Mouse (Mus musculus): ENCODE data around the gene Atp13a3. TPM values are rescaled to one million over a fixed set of nuclear protein-coding genes. Genes with fewer than 3 reads are reported as not detected.

The Atp13a3 gene
- polyA plus RNA-seq, 1 experiment from 2014 or later: 13.0 TPM

- no peak for ATAC-seq (ENCODE audit: low read depth)
- H3K27me3 ChIP-seq (ENCODE audit: control insufficient read depth, insufficient read depth, low read length): no peaks in the 10 kb centered on the region
- no peaks in the 10 kb centered on the region; the same call in 1 of the 2 replicates for H3K4me1 ChIP-seq (ENCODE audit: control insufficient read depth, insufficient read depth, low read length)
- 58% methylated on average over 15 of the region's 15 CpGs for WGBS
- no peak overlapping the region for H3K27ac ChIP-seq (ENCODE audit: low read depth, low read length)
- no peaks in the 10 kb centered on the region for H3K36me3 ChIP-seq (ENCODE audit: control insufficient read depth, insufficient read depth, low read length)
- H3K4me3 ChIP-seq (ENCODE audit: low read depth, low read length): no peak overlapping the region
- no peaks in the 10 kb centered on the region for H3K9me3 ChIP-seq (ENCODE audit: control insufficient read depth, low read length)
- no peak overlapping the region for H3K9ac ChIP-seq (replicated peaks; ENCODE audit: low read depth, low read length)
- no peak overlapping the region for H3K4me2 ChIP-seq (ENCODE audit: low read depth, low read length)
These were observed 8.4 kb downstream of the Atp13a3 start for GRCm38 (mm10) chr16:30397127-30398057.

- H3K9me3 ChIP-seq (ENCODE audit: control insufficient read depth, low read length): no peaks in the 10 kb centered on the region
- no peak overlapping the region for H3K9ac ChIP-seq (replicated peaks; ENCODE audit: low read depth, low read length)
- H3K27me3 ChIP-seq (ENCODE audit: control insufficient read depth, insufficient read depth, low read length): no peaks in the 10 kb centered on the region
- no peak overlapping the region for H3K27ac ChIP-seq (ENCODE audit: low read depth, low read length)
- H3K4me2 ChIP-seq (ENCODE audit: low read depth, low read length): no peak overlapping the region
- H3K4me3 ChIP-seq (ENCODE audit: low read depth, low read length): no peak overlapping the region
- H3K4me1 ChIP-seq (ENCODE audit: control insufficient read depth, insufficient read depth, low read length): no peaks in the 10 kb centered on the region; the same call in 1 of the 2 replicates
- no peaks in the 10 kb centered on the region for H3K36me3 ChIP-seq (ENCODE audit: control insufficient read depth, insufficient read depth, low read length)
- WGBS: 90% methylated on average over 2 of the region's 2 CpGs
- ATAC-seq (ENCODE audit: low read depth): no peak
These were observed 10.6 kb downstream of the Atp13a3 start for GRCm38 (mm10) chr16:30395136-30395535.

GRCm38 (mm10) chr16:30390650-30391340, 15.0 kb downstream of the Atp13a3 start:
- Histone ChIP-seq H3K36me3 (ENCODE audit: control insufficient read depth, insufficient read depth, low read length) (no peaks in the 10 kb centered on the region), H3K9ac (replicated peaks; ENCODE audit: low read depth, low read length) (no peak overlapping the region), H3K27me3 (ENCODE audit: control insufficient read depth, insufficient read depth, low read length) (no peaks in the 10 kb centered on the region), H3K9me3 (ENCODE audit: control insufficient read depth, low read length) (no peaks in the 10 kb centered on the region), H3K4me1 (ENCODE audit: control insufficient read depth, insufficient read depth, low read length) (peaks cover 11% of the 10 kb centered on the region), H3K4me2 (ENCODE audit: low read depth, low read length) (no peak overlapping the region), H3K4me3 (ENCODE audit: low read depth, low read length) (no peak overlapping the region), H3K27ac (ENCODE audit: low read depth, low read length) (no peak overlapping the region)
- ATAC-seq (ENCODE audit: low read depth): no peak
- 86% methylated on average over 5 of the region's 5 CpGs for WGBS

GRCm38 (mm10) chr16:30389831-30390649, 15.7 kb downstream of the Atp13a3 start:
- peaks cover 11% of the 10 kb centered on the region for H3K4me1 ChIP-seq (ENCODE audit: control insufficient read depth, insufficient read depth, low read length)
- no peak for ATAC-seq (ENCODE audit: low read depth)
- no peak overlapping the region for H3K9ac ChIP-seq (replicated peaks; ENCODE audit: low read depth, low read length)
- H3K27ac ChIP-seq (ENCODE audit: low read depth, low read length): peak overlapping the region; percentile 76; the same call in 1 of the 2 replicates
- no peaks in the 10 kb centered on the region for H3K9me3 ChIP-seq (ENCODE audit: control insufficient read depth, low read length)
- 74% methylated on average over 9 of the region's 9 CpGs for WGBS
- peak overlapping the region; percentile 95 for H3K4me3 ChIP-seq (ENCODE audit: low read depth, low read length)
- H3K4me2 ChIP-seq (ENCODE audit: low read depth, low read length): peak overlapping the region; percentile 87; the same call in 1 of the 2 replicates
- H3K27me3 ChIP-seq (ENCODE audit: control insufficient read depth, insufficient read depth, low read length): no peaks in the 10 kb centered on the region
- no peaks in the 10 kb centered on the region for H3K36me3 ChIP-seq (ENCODE audit: control insufficient read depth, insufficient read depth, low read length)

GRCm38 (mm10) chr16:30389210-30389684, 16.5 kb downstream of the Atp13a3 start:
- peak overlapping the region; percentile 76; the same call in 1 of the 2 replicates for H3K27ac ChIP-seq (ENCODE audit: low read depth, low read length)
- H3K27me3 ChIP-seq (ENCODE audit: control insufficient read depth, insufficient read depth, low read length): no peaks in the 10 kb centered on the region
- 6% methylated on average over 17 of the region's 17 CpGs for WGBS
- H3K9me3 ChIP-seq (ENCODE audit: control insufficient read depth, low read length): no peaks in the 10 kb centered on the region
- H3K4me2 ChIP-seq (ENCODE audit: low read depth, low read length): peak overlapping the region; percentile 87
- H3K9ac ChIP-seq (replicated peaks; ENCODE audit: low read depth, low read length): peak overlapping the region; percentile 91
- ATAC-seq (ENCODE audit: low read depth): peak; percentile 13; the same call in 1 of the 2 replicates
- H3K36me3 ChIP-seq (ENCODE audit: control insufficient read depth, insufficient read depth, low read length): no peaks in the 10 kb centered on the region
- H3K4me3 ChIP-seq (ENCODE audit: low read depth, low read length): peak overlapping the region; percentile 95
- peaks cover 11% of the 10 kb centered on the region for H3K4me1 ChIP-seq (ENCODE audit: control insufficient read depth, insufficient read depth, low read length)

- Histone ChIP-seq H3K4me2 (ENCODE audit: low read depth, low read length) (peak overlapping the region; percentile 87), H3K36me3 (ENCODE audit: control insufficient read depth, insufficient read depth, low read length) (no peaks in the 10 kb centered on the region), H3K27me3 (ENCODE audit: control insufficient read depth, insufficient read depth, low read length) (no peaks in the 10 kb centered on the region), H3K4me1 (ENCODE audit: control insufficient read depth, insufficient read depth, low read length) (peaks cover 11% of the 10 kb centered on the region), H3K4me3 (ENCODE audit: low read depth, low read length) (peak overlapping the region; percentile 95), H3K9ac (replicated peaks; ENCODE audit: low read depth, low read length) (peak overlapping the region; percentile 91), H3K27ac (ENCODE audit: low read depth, low read length) (peak overlapping the region; percentile 76), H3K9me3 (ENCODE audit: control insufficient read depth, low read length) (no peaks in the 10 kb centered on the region)
- WGBS: under 1% methylated on average over 42 of the region's 76 CpGs
- peak; percentile 93 for ATAC-seq (ENCODE audit: low read depth)
These were observed 17.1 kb downstream of the Atp13a3 start for GRCm38 (mm10) chr16:30388522-30389209.

GRCm38 (mm10) chr16:30387871-30388460, 17.8 kb downstream of the Atp13a3 start:
- no peaks in the 10 kb centered on the region for H3K27me3 ChIP-seq (ENCODE audit: control insufficient read depth, insufficient read depth, low read length)
- peak overlapping the region; percentile 76 for H3K27ac ChIP-seq (ENCODE audit: low read depth, low read length)
- under 1% methylated on average over 45 of the region's 49 CpGs for WGBS

More at GRCm38 (mm10) chr16:30387871-30388460, 17.8 kb downstream of the Atp13a3 start:
- no peaks in the 10 kb centered on the region for H3K36me3 ChIP-seq (ENCODE audit: control insufficient read depth, insufficient read depth, low read length)
- peak overlapping the region; percentile 91 for H3K9ac ChIP-seq (replicated peaks; ENCODE audit: low read depth, low read length)
- H3K4me1 ChIP-seq (ENCODE audit: control insufficient read depth, insufficient read depth, low read length): peaks cover 11% of the 10 kb centered on the region
- peak overlapping the region; percentile 95 for H3K4me3 ChIP-seq (ENCODE audit: low read depth, low read length)
- H3K4me2 ChIP-seq (ENCODE audit: low read depth, low read length): peak overlapping the region; percentile 87
- no peaks in the 10 kb centered on the region for H3K9me3 ChIP-seq (ENCODE audit: control insufficient read depth, low read length)
- peak; percentile 79 for ATAC-seq (ENCODE audit: low read depth)

Data from neural tube, embryonic 14.5 days (tissue).